In the genomic region with DNA sequence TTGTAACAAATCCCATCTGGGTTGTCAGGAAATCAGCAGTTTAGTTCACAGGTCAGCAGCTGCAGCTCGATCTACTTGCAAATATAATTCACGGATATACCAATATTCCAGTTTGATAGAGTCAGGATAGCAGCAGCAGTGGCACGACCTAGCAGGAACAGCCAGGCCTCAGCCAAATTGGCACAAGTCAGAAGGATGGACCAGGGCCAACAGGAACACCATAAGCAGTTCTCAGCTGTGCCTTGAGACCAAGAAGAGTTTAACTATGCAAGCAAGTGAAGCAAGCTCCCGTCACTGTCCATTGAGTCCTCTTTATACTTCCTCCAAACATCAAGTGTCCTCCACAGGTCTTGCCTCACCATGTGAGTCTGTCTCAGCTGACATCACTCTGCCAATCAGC, we compare ENCODE assay signal across 12 mouse cellular contexts. TPM values are rescaled to one million over a fixed set of nuclear protein-coding genes. Genes with fewer than 3 reads are reported as not detected.
DNase-seq lines count a peak whose midpoint lies in the region; ATAC-seq and TF ChIP-seq lines count a peak whose summit lies in the region.
"Had no signal": no experiment of that assay in that cellular context is flagged by ENCODE, and none has a peak within 500 bp of the region (broad histone marks: within the 10 kb centered on the region; RNA-seq: fewer than 3 reads in every experiment).

No protein-coding gene starts in this region.

- peak; percentile 76 for DNase-seq in hindbrain, postnatal 0 days (ENCODE audit: low spot score)
- DNase-seq in hindbrain, embryonic 11.5 days (ENCODE audit: low spot score), result no peak
- DNase-seq in adipocyte (ENCODE audit: low spot score), result peak; percentile 61
- peak; percentile 57 to 64 for DNase-seq in cerebellum, adult 18-20 months
- DNase-seq in kidney, postnatal 14 days, result peak; percentile 54
- no peak for DNase-seq in frontal cortex, adult 2 months (ENCODE audit: extremely low spot score in 1 of 2, low spot score in 1 of 2)
- no peak for DNase-seq in spleen, adult 12 weeks (ENCODE audit: low spot score)
- DNase-seq: right cerebral cortex, adult 18-20 months; thymus, adult 2 months had no signal

- no peaks in the 10 kb centered on the region for H3K27me3 ChIP-seq in hindbrain, postnatal 0 days (ENCODE audit: insufficient read depth, low read length)
- H3K27me3 ChIP-seq in hindbrain, embryonic 11.5 days (ENCODE audit: control insufficient read depth, insufficient read depth, low read length), result no peaks in the 10 kb centered on the region
- H3K27me3 ChIP-seq in intestine, embryonic 16.5 days (replicated peaks; ENCODE audit: control insufficient read depth, insufficient read depth, low read length), result no peaks in the 10 kb centered on the region
- H3K27me3 ChIP-seq: midbrain, embryonic 15.5 days had no signal

- 0 out of 2 replicates have a peak, but pooled peaks have one; percentile 21 for ATAC-seq in hindbrain, postnatal 0 days
- no peak for ATAC-seq in hindbrain, embryonic 11.5 days (ENCODE audit: low FRiP score)
- no peak for ATAC-seq in intestine, embryonic 16.5 days
- ATAC-seq: forebrain, embryonic 16.5 days; midbrain, embryonic 15.5 days had no signal

- WGBS in hindbrain, postnatal 0 days, result 42% methylated on average over 4 of the region's 4 CpGs
- WGBS in hindbrain, embryonic 11.5 days, result 84% methylated on average over 4 of the region's 4 CpGs
- WGBS in intestine, embryonic 16.5 days, result 47% methylated on average over 4 of the region's 4 CpGs

- no peak for TF ChIP-seq CTCF in hindbrain, postnatal 0 days (IDR thresholded peaks at IDR 0.05; ENCODE audit: low read depth)

- H3K4me2 ChIP-seq in hindbrain, postnatal 0 days (ENCODE audit: low read depth, low read length), result no peak overlapping the region
- H3K4me2 ChIP-seq in hindbrain, embryonic 11.5 days (replicated peaks; ENCODE audit: low read depth, low read length), result no peak overlapping the region
- no peak overlapping the region for H3K4me2 ChIP-seq in intestine, embryonic 16.5 days (ENCODE audit: low read depth, low read length)
- H3K4me2 ChIP-seq: midbrain, embryonic 15.5 days had no signal

- H3K9ac ChIP-seq in hindbrain, postnatal 0 days (replicated peaks; ENCODE audit: low read length), result no peak overlapping the region
- H3K9ac ChIP-seq in hindbrain, embryonic 11.5 days (ENCODE audit: low read depth, low read length), result no peak overlapping the region
- no peak overlapping the region for H3K9ac ChIP-seq in intestine, embryonic 16.5 days (ENCODE audit: low read depth, low read length)
- H3K9ac ChIP-seq: midbrain, embryonic 15.5 days had no signal

- no peak overlapping the region for H3K4me3 ChIP-seq in hindbrain, postnatal 0 days (ENCODE audit: low read length)
- no peak overlapping the region for H3K4me3 ChIP-seq in hindbrain, embryonic 11.5 days (ENCODE audit: low read depth, low read length)
- H3K4me3 ChIP-seq in intestine, embryonic 16.5 days (ENCODE audit: low read length), result no peak overlapping the region
- H3K4me3 ChIP-seq: midbrain, embryonic 15.5 days had no signal

- H3K36me3 ChIP-seq in hindbrain, postnatal 0 days (ENCODE audit: insufficient read depth, low read length), result no peaks in the 10 kb centered on the region
- no peaks in the 10 kb centered on the region for H3K36me3 ChIP-seq in hindbrain, embryonic 11.5 days (ENCODE audit: control insufficient read depth, insufficient read depth, low read length)
- H3K36me3 ChIP-seq in intestine, embryonic 16.5 days (ENCODE audit: control insufficient read depth, insufficient read depth, low read length), result no peaks in the 10 kb centered on the region
- H3K36me3 ChIP-seq: midbrain, embryonic 15.5 days had no signal

- H3K9me3 ChIP-seq in hindbrain, postnatal 0 days (ENCODE audit: low read length), result no peaks in the 10 kb centered on the region
- H3K9me3 ChIP-seq in hindbrain, embryonic 11.5 days (ENCODE audit: control insufficient read depth, low read length), result no peaks in the 10 kb centered on the region
- no peaks in the 10 kb centered on the region for H3K9me3 ChIP-seq in intestine, embryonic 16.5 days (ENCODE audit: control insufficient read depth, low read length)
- H3K9me3 ChIP-seq: midbrain, embryonic 15.5 days had no signal

- no peaks in the 10 kb centered on the region for H3K4me1 ChIP-seq in hindbrain, postnatal 0 days (ENCODE audit: insufficient read depth, low read length)
- no peaks in the 10 kb centered on the region for H3K4me1 ChIP-seq in hindbrain, embryonic 11.5 days (replicated peaks; ENCODE audit: control insufficient read depth, insufficient read depth, low read length)
- H3K4me1 ChIP-seq in intestine, embryonic 16.5 days (ENCODE audit: control insufficient read depth, insufficient read depth, low read length), result no peaks in the 10 kb centered on the region
- H3K4me1 ChIP-seq: midbrain, embryonic 15.5 days had no signal

- no peak overlapping the region for H3K27ac ChIP-seq in hindbrain, postnatal 0 days
- H3K27ac ChIP-seq in hindbrain, embryonic 11.5 days (ENCODE audit: low read depth, low read length), result no peak overlapping the region
- H3K27ac ChIP-seq in intestine, embryonic 16.5 days (ENCODE audit: low read length), result no peak overlapping the region
- H3K27ac ChIP-seq: midbrain, embryonic 15.5 days had no signal

RNA-seq across cellular contexts. Expression of a gene that starts 33.2 kb away (rescaled TPM):
- 111 and 122 TPM in 2 replicates for total RNA-seq in hindbrain, postnatal 0 days (2014; rRNA removed)
- 40.0 and 41.4 TPM in 2 replicates for polyA plus RNA-seq in hindbrain, postnatal 0 days (2015; fragmentation: Nextera tagmentation; extraction: Ambion mirVana)
- polyA plus RNA-seq in hindbrain, embryonic 11.5 days (2014; fragmentation: Nextera tagmentation; extraction: Ambion mirVana), result 34.7 and 41.4 TPM in 2 replicates
- polyA plus RNA-seq in frontal cortex, adult 2 months (2012; rRNA removed), result 51.9 and 67.9 TPM in 2 replicates
- 4.8 and 5.5 TPM in 2 replicates for polyA plus RNA-seq in intestine, embryonic 16.5 days (2015; fragmentation: Nextera tagmentation; extraction: Ambion mirVana)

Comparison
In these comparisons a context has a peak if more than half of its experiments do, and no peak if none do; other contexts are left out.
1. DNase-seq: peak in hindbrain, postnatal 0 days (single experiment), adipocyte (single experiment), cerebellum, adult 18-20 months (2 of 2) and kidney, postnatal 14 days (single experiment); none in hindbrain, embryonic 11.5 days (single experiment), frontal cortex, adult 2 months (0 of 2) and spleen, adult 12 weeks (single experiment).